Mouse (Mus musculus) cortical plate, adult 2 months (tissue): ENCODE measurements around the gene Nfkbil1. TPM values are rescaled to one million over a fixed set of nuclear protein-coding genes. Genes with fewer than 3 reads are reported as not detected.

Experiments used
- H3K27ac ChIP-seq: fragments of 200-500 bp; 2 replicates; pipeline ENCODE4 v1.5.1; 2012; ENCODE audit warnings: low read length, control low read depth, inconsistent platforms; ENCODE audit not compliant: insufficient read depth
- H3K4me1 ChIP-seq: fragments of 200-500 bp; 2 replicates; pipeline ENCODE4 v1.6.1; 2011; ENCODE audit warnings: low read length; ENCODE audit not compliant: control insufficient read depth, insufficient read depth
- H3K4me3 ChIP-seq: fragments of 200-500 bp; 2 replicates; pipeline ENCODE4 v1.5.1; 2011; ENCODE audit warnings: mild to moderate bottlenecking, low read length, control low read depth; ENCODE audit not compliant: insufficient read depth
- CTCF ChIP-seq: fragments of 200-500 bp; IDR thresholded peaks from 2 replicates; pipeline ENCODE4 v1.5.1; 2011; ENCODE audit warnings: mild to moderate bottlenecking, control low read depth, low read length; ENCODE audit not compliant: insufficient read depth; ENCODE audit errors: extremely low read depth
- POLR2A ChIP-seq: fragments of 200-500 bp; IDR thresholded peaks from 2 replicates; pipeline ENCODE4 v1.6.1; 2011; ENCODE audit warnings: mild to moderate bottlenecking, low read length, control low read depth; ENCODE audit not compliant: insufficient read depth; ENCODE audit errors: extremely low read depth
- polyA plus RNA-seq: library from polyadenylated mRNA; depleted of rRNA; stranded (reverse); fragments of >200 nt; gene quantifications from 2 replicates; pipeline ENCODE4 v1.2.3, GENCODE M21; 2012

Gene Nfkbil1
- polyA plus RNA-seq, 1 experiment = 12.2 TPM

- Histone ChIP-seq H3K4me3 (0 out of 2 replicates have a peak overlapping the region, but pooled peaks have one; percentile 13), H3K27ac (no peak overlapping the region), H3K4me1 (no peaks in the 10 kb centered on the region)
- TF ChIP-seq POLR2A (no peak), CTCF (peak; percentile 56)
Observed at GRCm38 (mm10) chr17:35195631-35196320, 39.8 kb downstream of the Nfkbil1 start.

- no peaks in the 10 kb centered on the region for H3K4me1 ChIP-seq
- TF ChIP-seq CTCF = no peak
- TF ChIP-seq POLR2A = no peak
- no peak overlapping the region for H3K27ac ChIP-seq
- H3K4me3 ChIP-seq = no peak overlapping the region
Observed at GRCm38 (mm10) chr17:35194844-35195630, 40.6 kb downstream of the Nfkbil1 start.

- no peak for TF ChIP-seq POLR2A
- no peak for TF ChIP-seq CTCF
- Histone ChIP-seq H3K27ac (no peak within 1 kb of the TSS), H3K4me3 (no peak within 1 kb of the TSS)
Observed at GRCm38 (mm10) chr17:35193881-35194843, 41.4 kb downstream of the Nfkbil1 start, which contains the start of gene Ltb. Gene Ltb, plus strand, starts transcription at chr17:35194439.

GRCm38 (mm10) chr17:35192924-35193323 is 42.7 kb downstream of the Nfkbil1 start:
- TF ChIP-seq CTCF = no peak
- TF ChIP-seq POLR2A = no peak
- Histone ChIP-seq H3K4me3 (no peak overlapping the region), H3K27ac (no peak overlapping the region), H3K4me1 (no peaks in the 10 kb centered on the region)

More at GRCm38 (mm10) chr17:35193881-35194843, 41.4 kb downstream of the Nfkbil1 start, which contains the start of gene Ltb:
- no peaks in the 10 kb centered on the region for H3K4me1 ChIP-seq

- TF ChIP-seq CTCF = no peak
- TF ChIP-seq POLR2A = no peak
Observed at GRCm38 (mm10) chr17:35191723-35192122, 43.9 kb downstream of the Nfkbil1 start.

GRCm38 (mm10) chr17:35190096-35190495 is 45.5 kb downstream of the Nfkbil1 start:
- TF ChIP-seq POLR2A (no peak), CTCF (no peak)
- no peaks in the 10 kb centered on the region for H3K4me1 ChIP-seq
- H3K27ac ChIP-seq = 0 out of 2 replicates have a peak overlapping the region, but pooled peaks have one; percentile 13

More at GRCm38 (mm10) chr17:35191723-35192122, 43.9 kb downstream of the Nfkbil1 start:
- no peak overlapping the region for H3K4me3 ChIP-seq
- H3K27ac ChIP-seq = no peak overlapping the region
- H3K4me1 ChIP-seq = no peaks in the 10 kb centered on the region

GRCm38 (mm10) chr17:35189186-35189585 is 46.4 kb downstream of the Nfkbil1 start:
- Histone ChIP-seq H3K4me3 (no peak overlapping the region), H3K27ac (no peak overlapping the region), H3K4me1 (no peaks in the 10 kb centered on the region)
- TF ChIP-seq CTCF (no peak), POLR2A (no peak)

More at GRCm38 (mm10) chr17:35190096-35190495, 45.5 kb downstream of the Nfkbil1 start:
- no peak overlapping the region for H3K4me3 ChIP-seq

GRCm38 (mm10) chr17:35187959-35188610 is 47.5 kb downstream of the Nfkbil1 start, which contains the start of gene Lst1:
Gene Lst1, minus strand, starts transcription at chr17:35188439.
- no peaks in the 10 kb centered on the region for H3K4me1 ChIP-seq
- H3K27ac ChIP-seq = no peak within 1 kb of the TSS
- no peak within 1 kb of the TSS for H3K4me3 ChIP-seq
- TF ChIP-seq CTCF = no peak
- no peak for TF ChIP-seq POLR2A

GRCm38 (mm10) chr17:35187345-35187744 is 48.2 kb downstream of the Nfkbil1 start:
- H3K27ac ChIP-seq = no peak overlapping the region
- TF ChIP-seq CTCF = no peak
- TF ChIP-seq POLR2A = no peak
- H3K4me3 ChIP-seq = no peak overlapping the region
- H3K4me1 ChIP-seq = no peaks in the 10 kb centered on the region
